Mouse (Mus musculus): ENCODE data around the gene Ppfibp1. TPM values are rescaled to one million over a fixed set of nuclear protein-coding genes. Genes with fewer than 3 reads are reported as not detected.

Ppfibp1 gene
- polyA plus RNA-seq, 1 experiment from 2014 or later, result 62.7 TPM

GRCm38 (mm10) chr6:146960956-146961355, 72.7 kb downstream of the Ppfibp1 start:
- Histone ChIP-seq H3K4me2 (ENCODE audit: low read length) (no peak overlapping the region), H3K36me3 (ENCODE audit: control insufficient read depth, insufficient read depth, low read length) (no peaks in the 10 kb centered on the region), H3K27ac (replicated peaks in 1 of 2; ENCODE audit: control insufficient read depth in 1 of 2, insufficient read depth in 1 of 2, low read depth in 2 of 2, low read length in 2 of 2) (no peak overlapping the region), H3K4me3 (ENCODE audit: control insufficient read depth in 1 of 2, insufficient read depth in 1 of 2, low read depth in 1 of 2, low read length in 2 of 2) (no peak overlapping the region), H3K27me3 (ENCODE audit: control insufficient read depth, insufficient read depth, low read length) (no peaks in the 10 kb centered on the region), H3K9ac (ENCODE audit: low read length) (no peak overlapping the region), H3K4me1 (ENCODE audit: control insufficient read depth in 2 of 2, insufficient read depth in 2 of 2, low read length in 2 of 2) (peaks cover 17 to 34% of the 10 kb centered on the region in 2 experiments), H3K9me3 (ENCODE audit: control insufficient read depth, low read length) (no peaks in the 10 kb centered on the region)
- no peak for ATAC-seq (ENCODE audit: insufficient number of reproducible peaks, insufficient read depth, low FRiP score, low read depth)
- 43% methylated on average over 5 of the region's 5 CpGs for WGBS

DNA sequence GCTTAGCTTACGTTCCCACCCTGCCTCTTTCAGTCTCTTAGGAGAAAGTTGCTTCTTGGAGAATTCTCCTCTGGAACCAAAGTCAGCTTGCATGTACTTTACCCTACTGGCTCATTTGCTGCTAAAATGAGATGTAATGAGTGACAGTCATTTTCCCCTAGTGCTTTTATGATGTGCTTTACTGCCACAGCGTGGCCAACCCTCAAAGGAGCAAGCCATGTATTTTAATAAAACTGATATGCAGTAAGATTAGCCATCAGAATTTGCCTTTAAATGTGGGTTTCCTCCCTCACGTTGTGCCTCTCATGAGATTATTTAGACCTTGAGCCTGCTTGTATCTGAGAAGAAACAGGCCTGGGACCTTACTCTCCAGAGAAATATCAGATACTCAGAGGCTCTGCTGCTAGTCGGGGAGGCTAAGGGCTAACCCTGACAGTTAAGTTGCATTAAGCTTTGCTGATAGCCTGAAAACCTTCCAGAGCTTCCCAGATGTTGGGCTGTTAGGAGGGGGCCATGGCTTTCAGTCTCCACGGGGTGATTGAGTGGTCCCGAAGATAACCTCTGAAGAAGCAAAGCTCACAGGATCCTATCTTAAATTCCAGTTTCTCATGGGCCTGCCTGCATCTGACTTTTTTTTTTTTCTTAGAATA, 73.7 kb downstream of the Ppfibp1 start:
- no peaks in the 10 kb centered on the region for H3K27me3 ChIP-seq (ENCODE audit: control insufficient read depth, insufficient read depth, low read length)
- no peak overlapping the region for H3K4me2 ChIP-seq (ENCODE audit: low read length)
- ATAC-seq (ENCODE audit: insufficient number of reproducible peaks, insufficient read depth, low FRiP score, low read depth), result no peak
- no peak overlapping the region for H3K4me3 ChIP-seq (ENCODE audit: control insufficient read depth in 1 of 2, insufficient read depth in 1 of 2, low read depth in 1 of 2, low read length in 2 of 2)
- H3K4me1 ChIP-seq (ENCODE audit: control insufficient read depth in 2 of 2, insufficient read depth in 2 of 2, low read length in 2 of 2), result peaks cover 23 to 38% of the 10 kb centered on the region in 2 experiments
- no peaks in the 10 kb centered on the region for H3K9me3 ChIP-seq (ENCODE audit: control insufficient read depth, low read length)
- no peak overlapping the region for H3K9ac ChIP-seq (ENCODE audit: low read length)
- WGBS, result 13% methylated on average over 6 of the region's 6 CpGs
- peak overlapping the region; percentile 26 to 35; a peak in 2 of 4 replicates for H3K27ac ChIP-seq (replicated peaks in 1 of 2; ENCODE audit: control insufficient read depth in 1 of 2, insufficient read depth in 1 of 2, low read depth in 2 of 2, low read length in 2 of 2)
- no peaks in the 10 kb centered on the region for H3K36me3 ChIP-seq (ENCODE audit: control insufficient read depth, insufficient read depth, low read length)

GRCm38 (mm10) chr6:146963396-146964150, 75.3 kb downstream of the Ppfibp1 start:
- 92% methylated on average over 6 of the region's 6 CpGs for WGBS
- H3K36me3 ChIP-seq (ENCODE audit: control insufficient read depth, insufficient read depth, low read length), result no peaks in the 10 kb centered on the region
- H3K9me3 ChIP-seq (ENCODE audit: control insufficient read depth, low read length), result no peaks in the 10 kb centered on the region
- H3K27ac ChIP-seq (replicated peaks in 1 of 2; ENCODE audit: control insufficient read depth in 1 of 2, insufficient read depth in 1 of 2, low read depth in 2 of 2, low read length in 2 of 2), result no peak overlapping the region
- ATAC-seq (ENCODE audit: insufficient number of reproducible peaks, insufficient read depth, low FRiP score, low read depth), result no peak
- no peak overlapping the region for H3K4me3 ChIP-seq (ENCODE audit: control insufficient read depth in 1 of 2, insufficient read depth in 1 of 2, low read depth in 1 of 2, low read length in 2 of 2)
- H3K4me1 ChIP-seq (ENCODE audit: control insufficient read depth in 2 of 2, insufficient read depth in 2 of 2, low read length in 2 of 2), result peaks cover 23 to 38% of the 10 kb centered on the region in 2 experiments
- H3K9ac ChIP-seq (ENCODE audit: low read length), result no peak overlapping the region
- no peaks in the 10 kb centered on the region for H3K27me3 ChIP-seq (ENCODE audit: control insufficient read depth, insufficient read depth, low read length)
- no peak overlapping the region for H3K4me2 ChIP-seq (ENCODE audit: low read length)

DNA sequence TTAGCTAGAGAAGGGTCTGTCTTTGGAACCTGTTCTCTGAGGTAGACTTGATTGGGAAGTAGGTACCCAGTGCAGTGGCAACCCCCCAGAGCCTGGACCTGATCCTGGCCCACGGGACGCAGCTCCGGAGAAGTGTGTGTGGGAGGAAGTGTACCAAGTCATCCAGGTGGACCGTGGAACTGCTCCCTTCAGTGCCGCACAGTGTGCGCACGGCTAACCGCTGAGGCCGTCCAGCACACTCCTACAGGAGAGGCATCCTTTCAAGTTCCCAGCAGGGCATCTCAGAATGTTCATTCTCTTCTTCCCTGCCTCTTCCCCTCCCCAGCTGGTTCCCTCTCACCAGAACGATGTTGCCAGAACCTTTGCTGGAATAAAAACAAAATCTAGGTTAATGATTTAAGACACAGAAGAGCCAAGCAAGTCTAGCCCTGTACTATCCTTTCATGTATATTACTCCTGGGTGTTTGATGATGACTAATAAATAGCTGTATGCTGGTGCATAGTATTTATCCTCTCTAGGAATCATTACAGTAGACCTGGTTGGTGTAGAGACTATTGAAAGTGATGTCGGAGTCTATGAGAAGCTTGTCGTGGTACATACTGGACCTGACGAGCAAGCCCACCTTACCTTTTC, 77.0 kb downstream of the Ppfibp1 start:
- ATAC-seq (ENCODE audit: insufficient number of reproducible peaks, insufficient read depth, low FRiP score, low read depth), result no peak
- H3K9me3 ChIP-seq (ENCODE audit: control insufficient read depth, low read length), result no peaks in the 10 kb centered on the region
- no peak overlapping the region for H3K4me3 ChIP-seq (ENCODE audit: control insufficient read depth in 1 of 2, insufficient read depth in 1 of 2, low read depth in 1 of 2, low read length in 2 of 2)
- H3K36me3 ChIP-seq (ENCODE audit: control insufficient read depth, insufficient read depth, low read length), result no peaks in the 10 kb centered on the region
- no peaks in the 10 kb centered on the region for H3K27me3 ChIP-seq (ENCODE audit: control insufficient read depth, insufficient read depth, low read length)
- H3K4me1 ChIP-seq (ENCODE audit: control insufficient read depth in 2 of 2, insufficient read depth in 2 of 2, low read length in 2 of 2), result peaks cover 19 to 30% of the 10 kb centered on the region in 2 experiments
- no peak overlapping the region for H3K27ac ChIP-seq (replicated peaks in 1 of 2; ENCODE audit: control insufficient read depth in 1 of 2, insufficient read depth in 1 of 2, low read depth in 2 of 2, low read length in 2 of 2)
- no peak overlapping the region for H3K4me2 ChIP-seq (ENCODE audit: low read length)
- 92% methylated on average over 13 of the region's 13 CpGs for WGBS
- H3K9ac ChIP-seq (ENCODE audit: low read length), result no peak overlapping the region

GRCm38 (mm10) chr6:146966446-146967019, 78.2 kb downstream of the Ppfibp1 start:
- 47% methylated on average over 12 of the region's 12 CpGs for WGBS
- Histone ChIP-seq H3K27ac (replicated peaks in 1 of 2; ENCODE audit: control insufficient read depth in 1 of 2, insufficient read depth in 1 of 2, low read depth in 2 of 2, low read length in 2 of 2) (no peak overlapping the region; a peak in 1 of 4 replicates), H3K27me3 (ENCODE audit: control insufficient read depth, insufficient read depth, low read length) (no peaks in the 10 kb centered on the region), H3K36me3 (ENCODE audit: control insufficient read depth, insufficient read depth, low read length) (no peaks in the 10 kb centered on the region), H3K4me2 (ENCODE audit: low read length) (no peak overlapping the region), H3K9ac (ENCODE audit: low read length) (no peak overlapping the region), H3K4me1 (ENCODE audit: control insufficient read depth in 2 of 2, insufficient read depth in 2 of 2, low read length in 2 of 2) (peaks cover 12 to 19% of the 10 kb centered on the region in 2 experiments), H3K4me3 (ENCODE audit: control insufficient read depth in 1 of 2, insufficient read depth in 1 of 2, low read depth in 1 of 2, low read length in 2 of 2) (no peak overlapping the region), H3K9me3 (ENCODE audit: control insufficient read depth, low read length) (no peaks in the 10 kb centered on the region)
- ATAC-seq (ENCODE audit: insufficient number of reproducible peaks, insufficient read depth, low FRiP score, low read depth), result no peak

GRCm38 (mm10) chr6:146967836-146968235, 79.5 kb downstream of the Ppfibp1 start:
- Histone ChIP-seq H3K4me1 (ENCODE audit: control insufficient read depth in 2 of 2, insufficient read depth in 2 of 2, low read length in 2 of 2) (peaks cover 10 to 19% of the 10 kb centered on the region in 2 experiments), H3K9ac (ENCODE audit: low read length) (no peak overlapping the region), H3K4me2 (ENCODE audit: low read length) (no peak overlapping the region), H3K9me3 (ENCODE audit: control insufficient read depth, low read length) (no peaks in the 10 kb centered on the region), H3K4me3 (ENCODE audit: control insufficient read depth in 1 of 2, insufficient read depth in 1 of 2, low read depth in 1 of 2, low read length in 2 of 2) (no peak overlapping the region), H3K27ac (replicated peaks in 1 of 2; ENCODE audit: control insufficient read depth in 1 of 2, insufficient read depth in 1 of 2, low read depth in 2 of 2, low read length in 2 of 2) (no peak overlapping the region), H3K27me3 (ENCODE audit: control insufficient read depth, insufficient read depth, low read length) (no peaks in the 10 kb centered on the region), H3K36me3 (ENCODE audit: control insufficient read depth, insufficient read depth, low read length) (no peaks in the 10 kb centered on the region)
- 81% methylated on average over 6 of the region's 6 CpGs for WGBS
- ATAC-seq (ENCODE audit: insufficient number of reproducible peaks, insufficient read depth, low FRiP score, low read depth), result no peak

GRCm38 (mm10) chr6:146970811-146971210, 82.5 kb downstream of the Ppfibp1 start:
- ATAC-seq (ENCODE audit: insufficient number of reproducible peaks, insufficient read depth, low FRiP score, low read depth), result no peak
- H3K4me3 ChIP-seq (ENCODE audit: control insufficient read depth in 1 of 2, insufficient read depth in 1 of 2, low read depth in 1 of 2, low read length in 2 of 2), result no peak overlapping the region
- no peak overlapping the region for H3K27ac ChIP-seq (replicated peaks in 1 of 2; ENCODE audit: control insufficient read depth in 1 of 2, insufficient read depth in 1 of 2, low read depth in 2 of 2, low read length in 2 of 2)
- WGBS, result 73% methylated on average over 3 of the region's 3 CpGs
- no peaks in the 10 kb centered on the region for H3K36me3 ChIP-seq (ENCODE audit: control insufficient read depth, insufficient read depth, low read length)
- H3K9me3 ChIP-seq (ENCODE audit: control insufficient read depth, low read length), result no peaks in the 10 kb centered on the region
- no peaks in the 10 kb centered on the region for H3K27me3 ChIP-seq (ENCODE audit: control insufficient read depth, insufficient read depth, low read length)
- no peak overlapping the region for H3K4me2 ChIP-seq (ENCODE audit: low read length)
- no peak overlapping the region for H3K9ac ChIP-seq (ENCODE audit: low read length)
- H3K4me1 ChIP-seq (ENCODE audit: control insufficient read depth in 2 of 2, insufficient read depth in 2 of 2, low read length in 2 of 2), result peaks cover 9 to 32% of the 10 kb centered on the region in 2 experiments

Data from heart, embryonic 14.5 days (tissue).